Mouse (Mus musculus) neural tube, embryonic 10.5 days (tissue): ENCODE measurements around the gene Ptges3l.
"Not testable (repeated sequence)": the region's sequence is repeated elsewhere in the genome, so short reads cannot be mapped to it uniquely, and the experiment has no call there.

ENCODE experiments used
- DNase-seq: peaks from one replicate; pipeline ENCODE4 v3.0.0-alpha.2; 2017; ENCODE audit warnings: low spot score; ENCODE audit errors: extremely low spot score

Ptges3l gene

DNA sequence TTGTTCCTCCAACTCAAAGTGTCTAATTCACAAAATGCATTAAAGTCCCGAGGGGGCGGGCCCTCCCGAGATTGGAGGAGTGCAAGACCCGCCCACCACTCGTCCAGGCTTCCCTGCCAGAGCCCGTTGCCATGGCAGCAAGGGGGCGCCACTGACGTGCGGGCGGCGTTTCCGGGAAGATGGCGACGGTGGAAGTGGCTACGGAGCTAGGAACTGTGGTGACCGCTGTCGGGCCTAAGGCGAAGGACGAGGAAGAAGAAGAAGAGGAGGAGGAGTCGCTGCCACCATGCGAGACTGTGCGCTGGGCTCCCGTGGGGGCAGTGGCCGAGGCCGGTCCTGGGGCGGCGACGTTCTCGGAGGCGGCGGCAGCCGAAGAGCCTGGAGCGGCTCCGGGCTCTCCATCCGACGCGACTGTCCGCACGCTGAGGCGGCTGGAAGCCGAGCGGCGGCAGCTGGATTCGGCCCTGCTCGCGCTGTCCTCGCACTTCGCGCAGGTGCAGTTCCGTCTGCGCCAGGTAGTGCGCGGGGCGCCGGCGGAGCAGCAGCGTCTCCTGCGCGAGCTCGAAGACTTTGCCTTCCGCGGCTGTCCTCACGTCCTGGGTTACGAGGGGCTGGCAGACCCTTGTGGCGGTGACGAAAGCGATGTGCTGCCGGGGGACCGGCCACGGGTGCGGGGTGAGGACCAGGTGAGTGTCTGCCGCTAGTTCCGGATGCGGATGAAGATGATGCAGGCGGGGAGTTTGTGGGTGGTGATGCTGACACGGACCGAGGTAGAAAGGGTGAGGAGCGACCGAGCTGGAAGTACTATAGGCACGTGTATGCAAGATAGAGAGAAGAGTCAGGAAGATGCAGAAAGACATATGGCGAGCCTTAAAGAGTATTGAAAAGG lies at the start of gene Ptges3l, which contains the start of gene Rundc1:
Gene Ptges3l (minus strand): TSS at position 409 of the 889 bp plus-strand sequence.
Gene Rundc1 (plus strand): TSS at position 161 of the 889 bp plus-strand sequence.
- peak; percentile 99 for DNase-seq

DNA sequence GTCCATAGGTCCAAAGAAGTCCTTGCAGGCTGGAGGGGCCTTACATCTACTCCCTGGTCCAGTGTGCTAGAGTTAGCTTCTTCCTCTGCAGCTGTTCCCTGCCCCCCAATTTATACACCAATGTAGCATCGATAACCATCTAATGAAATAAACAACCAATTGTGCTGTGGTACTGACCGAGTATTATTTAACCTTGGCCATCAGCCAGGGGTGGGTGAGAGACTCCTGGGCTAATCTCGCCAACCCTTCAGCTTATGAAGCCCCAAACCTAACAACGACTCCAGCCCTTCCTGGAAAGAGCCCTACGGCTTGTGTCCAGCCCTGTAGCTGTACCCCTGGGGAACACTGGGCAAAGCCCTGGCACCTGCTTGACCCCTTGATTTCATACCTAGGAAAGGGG lies 49.2 kb upstream of the Ptges3l start:
- DNase-seq: no peak

- DNase-seq: not testable (repeated sequence)
Observed at GRCm38 (mm10) chr11:101473686-101474085, 48.6 kb upstream of the Ptges3l start.

GRCm38 (mm10) chr11:101472336-101472735 lies 47.2 kb upstream of the Ptges3l start:
- DNase-seq: no peak

DNA sequence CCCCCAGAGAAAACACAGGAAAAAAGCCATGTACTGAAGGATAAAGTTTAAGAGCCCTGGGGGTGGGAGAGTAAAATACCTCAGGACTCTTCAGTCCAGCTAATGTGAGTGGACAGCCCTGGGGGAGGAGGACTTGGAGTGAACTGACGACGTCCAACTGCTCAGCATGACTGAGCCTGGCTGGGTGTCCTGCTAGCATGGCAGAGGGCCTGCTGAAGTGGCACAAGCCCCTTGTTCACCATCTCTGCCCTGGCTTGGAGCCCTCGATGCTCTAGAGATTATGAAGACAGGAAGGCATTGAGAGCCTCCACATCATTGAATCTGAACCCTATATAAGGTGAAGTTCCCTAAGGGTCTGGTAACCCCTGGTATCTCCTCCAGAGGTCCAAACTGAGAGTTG lies 46.8 kb upstream of the Ptges3l start:
- no peak for DNase-seq

DNA sequence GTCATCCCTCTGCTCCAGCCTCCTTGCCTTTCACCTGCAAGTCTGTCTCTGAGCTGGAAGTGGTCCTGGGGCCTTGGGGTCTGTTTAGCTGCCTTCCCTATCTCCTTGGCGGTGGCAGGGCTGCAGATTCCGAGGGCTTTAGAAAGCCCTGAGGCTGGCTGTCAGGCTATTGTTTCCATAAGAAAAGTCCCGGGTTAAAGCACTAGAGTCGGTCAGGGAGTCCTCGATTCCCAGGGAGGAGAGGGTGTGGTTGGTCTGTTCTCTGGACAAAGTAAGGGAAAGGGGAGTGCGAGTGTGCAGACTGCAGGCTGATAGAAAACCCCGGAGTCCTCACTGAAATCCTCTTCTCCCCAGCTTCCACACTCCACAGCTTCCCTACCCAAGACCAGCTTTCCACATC lies 45.1 kb upstream of the Ptges3l start:
- no peak for DNase-seq

DNA sequence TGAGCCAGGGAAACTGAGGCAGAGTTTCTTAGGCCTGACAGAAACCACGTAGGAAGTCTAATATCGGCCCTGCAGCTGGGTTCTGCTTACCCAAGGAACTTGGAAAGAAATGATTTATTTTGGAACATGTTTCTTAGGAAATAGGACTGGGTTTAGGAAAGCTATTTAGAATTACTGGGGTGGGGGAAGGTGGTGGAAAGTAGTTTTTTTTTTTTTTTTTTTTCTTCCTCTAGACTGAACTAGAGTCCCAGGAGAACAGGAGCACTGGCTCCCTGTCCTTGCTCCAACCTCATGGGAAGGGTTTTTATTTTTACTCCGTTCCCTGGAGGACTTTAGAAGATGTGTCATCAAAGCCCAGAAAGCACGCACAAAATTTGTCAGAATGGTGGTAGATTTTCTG lies 44.0 kb upstream of the Ptges3l start:
- no peak for DNase-seq

GRCm38 (mm10) chr11:101468731-101469130 lies 43.6 kb upstream of the Ptges3l start:
- DNase-seq: peak; percentile 52

DNA sequence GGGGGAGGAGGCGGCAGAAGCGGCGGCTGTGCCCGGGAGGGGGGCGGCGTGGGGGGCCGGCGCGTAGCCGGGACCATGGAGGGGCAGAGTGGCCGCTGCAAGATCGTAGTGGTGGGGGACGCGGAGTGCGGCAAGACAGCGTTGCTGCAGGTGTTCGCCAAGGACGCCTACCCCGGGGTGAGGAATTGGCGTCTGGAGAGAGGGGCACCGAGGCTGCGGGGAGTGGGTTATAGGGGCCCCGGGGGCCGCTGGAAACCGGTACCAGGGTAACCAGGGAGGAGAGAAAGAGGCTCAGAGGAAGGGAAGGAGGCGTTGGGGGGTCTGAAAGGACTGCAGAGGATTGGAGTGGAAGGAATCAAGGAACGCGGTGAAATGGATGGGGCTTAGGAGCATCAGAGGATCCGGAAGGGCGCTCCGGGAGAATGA lies 43.1 kb upstream of the Ptges3l start:
- peak; percentile 76 for DNase-seq

DNA sequence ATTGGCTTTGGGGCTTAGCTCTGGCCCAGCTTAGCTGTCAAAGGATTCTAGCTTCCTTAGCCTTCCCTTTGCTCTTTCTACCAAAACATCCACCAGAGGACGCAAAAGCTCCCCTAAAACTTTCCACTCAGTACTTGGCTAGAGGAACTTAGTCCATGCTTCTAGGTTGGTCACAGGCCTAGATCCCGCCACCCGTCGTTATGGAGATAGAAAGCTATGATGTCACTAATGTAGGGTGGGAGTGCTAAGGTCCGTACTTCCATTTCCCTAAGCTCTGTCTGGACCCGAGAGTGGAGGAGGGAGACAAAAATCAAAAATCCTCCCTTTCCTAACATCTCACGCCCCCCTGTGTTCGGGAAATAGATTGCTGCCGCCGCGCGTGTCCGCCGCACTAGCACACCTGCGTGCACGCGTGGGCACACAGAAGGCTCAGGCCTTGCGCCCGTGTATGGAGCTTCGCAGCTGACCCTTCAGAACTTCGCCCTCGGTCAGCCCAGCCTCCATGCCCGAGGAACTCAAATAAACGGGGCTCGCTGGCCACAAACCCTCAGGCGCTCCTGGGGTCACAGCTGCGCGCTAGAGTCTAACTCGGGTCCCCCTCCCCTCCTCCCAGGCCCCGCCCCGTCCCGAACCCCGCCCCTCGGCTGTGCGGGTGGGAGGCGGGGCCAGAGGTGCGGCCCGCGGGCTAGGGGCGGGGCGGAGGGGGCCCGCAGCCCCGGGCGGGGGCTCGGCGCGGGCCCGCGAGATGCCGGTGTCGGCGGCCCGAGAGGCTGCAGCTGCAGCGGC lies 42.5 kb upstream of the Ptges3l start:
- peak; percentile 80 for DNase-seq

DNA sequence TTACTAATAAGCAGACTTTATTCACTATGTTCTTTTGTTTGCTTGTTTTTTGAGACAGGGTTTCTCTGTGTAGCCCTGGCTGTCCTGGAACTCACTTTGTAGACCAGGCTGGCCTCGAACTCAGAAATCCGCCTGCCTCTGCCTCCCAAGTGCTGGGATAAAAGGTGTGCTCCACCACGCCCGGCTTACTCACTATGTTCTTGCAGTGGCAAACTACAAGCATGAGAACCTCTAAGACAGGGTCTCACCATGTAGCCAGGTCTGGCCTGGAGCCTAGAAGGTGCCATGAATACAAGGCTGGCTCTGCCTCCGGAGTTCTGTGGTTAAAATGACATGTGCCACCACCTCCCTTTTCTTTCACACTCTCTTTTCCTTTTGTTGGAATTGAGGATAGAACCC lies 41.4 kb upstream of the Ptges3l start:
- not testable (repeated sequence) for DNase-seq

DNA sequence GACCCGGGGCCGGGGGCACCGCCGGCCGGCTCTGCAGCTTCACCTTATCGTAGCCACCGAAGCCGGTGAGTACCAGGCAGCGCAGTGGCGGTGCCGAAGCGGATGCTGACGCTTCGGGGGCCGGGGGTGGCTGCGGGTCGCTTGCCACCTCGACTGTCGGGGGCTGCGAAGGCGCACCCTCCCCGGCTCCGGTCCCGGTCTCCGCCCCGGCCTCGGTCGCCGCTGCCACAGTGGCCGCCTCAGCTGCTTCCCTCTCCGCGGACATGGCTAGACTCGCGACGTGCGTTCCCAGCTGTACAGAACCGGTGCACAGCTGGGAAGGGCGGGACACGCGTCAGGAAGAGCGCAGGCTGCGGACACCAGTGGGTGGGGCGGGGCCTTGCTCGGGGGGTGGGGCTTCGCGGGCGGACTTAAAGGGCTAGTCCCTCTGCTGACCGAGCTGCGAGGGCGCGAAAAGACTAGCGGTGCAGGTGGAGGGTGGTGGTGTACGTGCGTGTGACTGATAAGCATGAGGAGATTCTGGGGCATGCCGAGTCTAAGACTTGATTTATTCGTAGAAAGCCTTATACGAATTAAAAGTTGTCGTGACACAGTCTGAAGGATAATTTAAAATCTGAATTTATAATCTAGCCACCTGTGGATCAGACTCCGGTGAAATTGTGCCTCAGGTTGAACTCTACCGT lies 40.9 kb upstream of the Ptges3l start, which contains the start of gene Vat1:
Gene Vat1 (minus strand): TSS at position 362 of the 683 bp plus-strand sequence.
- peak; percentile 66 for DNase-seq

GRCm38 (mm10) chr11:101465101-101465868 lies 40.2 kb upstream of the Ptges3l start:
- DNase-seq: peak; percentile 67

DNA sequence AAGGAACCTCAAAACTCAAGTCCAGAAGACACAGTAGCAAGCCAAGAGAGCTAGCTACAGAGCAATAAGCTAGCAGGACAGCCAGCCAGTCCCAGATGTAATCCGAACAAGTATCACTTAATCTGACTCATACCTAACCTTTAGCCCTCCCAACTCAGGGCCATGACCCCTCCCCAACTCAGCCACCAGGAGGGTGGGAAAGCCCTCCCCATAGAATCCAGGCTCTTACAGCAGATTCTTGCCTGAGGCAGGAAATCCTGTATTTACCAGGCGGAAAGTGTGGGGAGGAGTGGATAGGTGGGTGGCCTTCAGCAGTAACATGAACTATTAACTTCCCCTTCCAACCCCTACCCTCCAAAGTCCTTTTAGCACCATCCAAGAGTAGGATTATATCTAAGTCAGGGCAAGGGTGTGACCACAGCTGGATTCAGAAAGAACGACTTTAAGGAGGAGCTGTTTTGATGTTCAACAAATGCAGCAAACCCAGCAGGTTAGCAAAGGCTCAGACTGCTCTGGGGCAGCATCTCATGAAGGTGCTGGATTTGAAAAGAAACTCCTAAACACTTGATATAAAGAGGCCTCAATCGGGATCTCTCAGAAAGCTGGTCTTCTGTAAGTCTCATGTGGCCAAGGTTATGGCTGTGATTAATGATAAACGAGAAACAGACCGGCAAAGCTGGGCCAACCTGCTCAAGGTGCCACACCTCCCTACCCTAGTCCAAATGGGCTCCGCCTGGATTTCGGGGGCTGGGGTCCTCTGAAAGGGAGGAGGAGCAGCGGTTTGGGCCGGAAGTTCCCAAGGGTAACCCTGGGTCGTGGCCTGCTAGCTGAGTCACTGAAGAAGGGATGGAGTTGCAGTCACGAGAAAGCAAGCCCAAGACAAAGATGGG lies 39.3 kb upstream of the Ptges3l start, which contains the start of gene Rnd2:
Gene Rnd2 (plus strand): TSS at position 789 of the 890 bp plus-strand sequence.
- no peak for DNase-seq

- no peak for DNase-seq
Observed at GRCm38 (mm10) chr11:101462583-101463440, 37.7 kb upstream of the Ptges3l start.

GRCm38 (mm10) chr11:101462141-101462540 lies 37.0 kb upstream of the Ptges3l start:
- no peak for DNase-seq

DNA sequence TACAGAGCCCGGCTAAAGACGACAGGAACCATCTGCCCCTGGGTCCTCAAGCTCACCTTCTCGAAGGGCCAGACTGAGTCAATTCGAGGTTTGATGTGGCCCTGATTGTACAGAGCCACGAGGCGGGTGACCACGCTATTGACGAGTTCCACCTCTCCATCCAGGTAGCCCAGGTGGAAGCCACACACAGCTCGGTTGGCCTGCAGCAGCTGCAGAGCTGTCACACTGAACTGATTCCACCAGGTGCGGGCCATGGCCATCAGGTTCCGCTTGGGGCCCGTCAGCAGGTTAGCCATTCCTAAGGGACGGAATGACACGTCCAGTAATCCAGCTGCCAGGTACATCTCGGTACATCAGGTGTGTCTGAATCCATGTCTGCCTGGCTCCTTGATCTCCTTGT lies 35.2 kb upstream of the Ptges3l start:
- DNase-seq: no peak

GRCm38 (mm10) chr11:101459716-101460115 lies 34.6 kb upstream of the Ptges3l start:
- DNase-seq: no peak

GRCm38 (mm10) chr11:101458217-101458616 lies 33.1 kb upstream of the Ptges3l start:
- DNase-seq: no peak
